Mouse (Mus musculus): ENCODE results near the gene Slc15a4. TPM values are rescaled to one million over a fixed set of nuclear protein-coding genes. Genes with fewer than 3 reads are reported as not detected.

Gene Slc15a4
- polyA plus RNA-seq, 1 experiment = not detected

- Histone ChIP-seq H3K27ac (ENCODE audit: insufficient read depth, low read depth, low read length) (no peak overlapping the region), H3K4me3 (ENCODE audit: insufficient read depth, low read depth, low read length) (no peak overlapping the region), H3K4me1 (ENCODE audit: control insufficient read depth, insufficient read depth, low read length) (no peaks in the 10 kb centered on the region)
- TF ChIP-seq POLR2A (IDR thresholded peaks at IDR 0.05; ENCODE audit: insufficient read depth, low read depth, low read length) (no peak), CTCF (IDR thresholded peaks at IDR 0.05; ENCODE audit: insufficient read depth, low read depth, low read length) (no peak)
- 74% methylated on average over 5 of the region's 5 CpGs for WGBS
These were observed 40.3 kb downstream of the Slc15a4 start for GRCm38 (mm10) chr5:127592406-127592805.

- Histone ChIP-seq H3K4me1 (ENCODE audit: control insufficient read depth, insufficient read depth, low read length) (no peaks in the 10 kb centered on the region), H3K4me3 (ENCODE audit: insufficient read depth, low read depth, low read length) (no peak overlapping the region), H3K27ac (ENCODE audit: insufficient read depth, low read depth, low read length) (no peak overlapping the region)
- 82% methylated on average over 6 of the region's 6 CpGs for WGBS
- TF ChIP-seq CTCF (IDR thresholded peaks at IDR 0.05; ENCODE audit: insufficient read depth, low read depth, low read length) = no peak
- TF ChIP-seq POLR2A (IDR thresholded peaks at IDR 0.05; ENCODE audit: insufficient read depth, low read depth, low read length) = no peak
These were observed 44.8 kb downstream of the Slc15a4 start for GRCm38 (mm10) chr5:127587854-127588253.

- H3K4me1 ChIP-seq (ENCODE audit: control insufficient read depth, insufficient read depth, low read length) = no peaks in the 10 kb centered on the region
- 91% methylated on average over 8 of the region's 8 CpGs for WGBS
- TF ChIP-seq POLR2A (IDR thresholded peaks at IDR 0.05; ENCODE audit: insufficient read depth, low read depth, low read length) (no peak), CTCF (IDR thresholded peaks at IDR 0.05; ENCODE audit: insufficient read depth, low read depth, low read length) (no peak)
These were observed 49.0 kb downstream of the Slc15a4 start for GRCm38 (mm10) chr5:127583658-127584057.

GRCm38 (mm10) chr5:127577419-127577818 lies 55.3 kb downstream of the Slc15a4 start:
- WGBS = 64% methylated on average over 8 of the region's 8 CpGs
- Histone ChIP-seq H3K4me1 (ENCODE audit: control insufficient read depth, insufficient read depth, low read length) (no peaks in the 10 kb centered on the region), H3K27ac (ENCODE audit: insufficient read depth, low read depth, low read length) (no peak overlapping the region), H3K4me3 (ENCODE audit: insufficient read depth, low read depth, low read length) (no peak overlapping the region)
- TF ChIP-seq CTCF (IDR thresholded peaks at IDR 0.05; ENCODE audit: insufficient read depth, low read depth, low read length) (no peak), POLR2A (IDR thresholded peaks at IDR 0.05; ENCODE audit: insufficient read depth, low read depth, low read length) (no peak)

More at GRCm38 (mm10) chr5:127583658-127584057, 49.0 kb downstream of the Slc15a4 start:
- Histone ChIP-seq H3K27ac (ENCODE audit: insufficient read depth, low read depth, low read length) (no peak overlapping the region), H3K4me3 (ENCODE audit: insufficient read depth, low read depth, low read length) (no peak overlapping the region)

- Histone ChIP-seq H3K4me3 (ENCODE audit: insufficient read depth, low read depth, low read length) (no peak overlapping the region), H3K4me1 (ENCODE audit: control insufficient read depth, insufficient read depth, low read length) (no peaks in the 10 kb centered on the region), H3K27ac (ENCODE audit: insufficient read depth, low read depth, low read length) (no peak overlapping the region)
- TF ChIP-seq POLR2A (IDR thresholded peaks at IDR 0.05; ENCODE audit: insufficient read depth, low read depth, low read length) (no peak), CTCF (IDR thresholded peaks at IDR 0.05; ENCODE audit: insufficient read depth, low read depth, low read length) (no peak)
- WGBS = 64% methylated on average over 6 of the region's 6 CpGs
These were observed 65.4 kb downstream of the Slc15a4 start for GRCm38 (mm10) chr5:127567165-127567741.

- WGBS = 88% methylated on average over 3 of the region's 3 CpGs
- TF ChIP-seq POLR2A (IDR thresholded peaks at IDR 0.05; ENCODE audit: insufficient read depth, low read depth, low read length) (no peak), CTCF (IDR thresholded peaks at IDR 0.05; ENCODE audit: insufficient read depth, low read depth, low read length) (no peak)
- no peak overlapping the region for H3K4me3 ChIP-seq (ENCODE audit: insufficient read depth, low read depth, low read length)
- H3K4me1 ChIP-seq (ENCODE audit: control insufficient read depth, insufficient read depth, low read length) = peaks cover 5% of the 10 kb centered on the region
- H3K27ac ChIP-seq (ENCODE audit: insufficient read depth, low read depth, low read length) = no peak overlapping the region
These were observed 71.6 kb downstream of the Slc15a4 start for GRCm38 (mm10) chr5:127561086-127561485.

- 76% methylated on average over 2 of the region's 2 CpGs for WGBS
- TF ChIP-seq CTCF (IDR thresholded peaks at IDR 0.05; ENCODE audit: insufficient read depth, low read depth, low read length) = no peak
- TF ChIP-seq POLR2A (IDR thresholded peaks at IDR 0.05; ENCODE audit: insufficient read depth, low read depth, low read length) = no peak
- H3K4me3 ChIP-seq (ENCODE audit: insufficient read depth, low read depth, low read length) = no peak overlapping the region
- no peak overlapping the region for H3K27ac ChIP-seq (ENCODE audit: insufficient read depth, low read depth, low read length)
- no peaks in the 10 kb centered on the region for H3K4me1 ChIP-seq (ENCODE audit: control insufficient read depth, insufficient read depth, low read length)
These were observed 84.6 kb downstream of the Slc15a4 start for GRCm38 (mm10) chr5:127548136-127548535.

GRCm38 (mm10) chr5:127546585-127546991 lies 86.1 kb downstream of the Slc15a4 start:
- no peak for TF ChIP-seq POLR2A (IDR thresholded peaks at IDR 0.05; ENCODE audit: insufficient read depth, low read depth, low read length)
- TF ChIP-seq CTCF (IDR thresholded peaks at IDR 0.05; ENCODE audit: insufficient read depth, low read depth, low read length) = no peak
- WGBS = 65% methylated on average over 5 of the region's 5 CpGs
- Histone ChIP-seq H3K4me3 (ENCODE audit: insufficient read depth, low read depth, low read length) (no peak overlapping the region), H3K27ac (ENCODE audit: insufficient read depth, low read depth, low read length) (no peak overlapping the region), H3K4me1 (ENCODE audit: control insufficient read depth, insufficient read depth, low read length) (no peaks in the 10 kb centered on the region)

Other genes starting within 250 kb of the Slc15a4 start
- gene Glt1d1, start 635 bp downstream of the Slc15a4 start, polyA plus RNA-seq (2012; ENCODE audit: insufficient read depth, insufficient read length, low replicate concordance, missing spikeins) = not detected in 2 replicates

Data from olfactory bulb, adult 2 months (tissue).